Mouse (Mus musculus) embryonic facial prominence, embryonic 11.5 days (tissue): ENCODE data around the gene Ly6g6d. TPM values are rescaled to one million over a fixed set of nuclear protein-coding genes. Genes with fewer than 3 reads are reported as not detected.

ENCODE experiments used
- ATAC-seq: fragments of 200-750 bp; cut with Nextera tagmentation; replicated peaks from 2 replicates; pipeline ENCODE4 v1.8.0; 2017; ENCODE audit warnings: low read depth; ENCODE audit not compliant: insufficient number of reproducible peaks, low FRiP score, low TSS enrichment
- DNase-seq: peaks from one replicate; pipeline ENCODE4 v3.0.0-alpha.2; 2015; ENCODE audit warnings: low spot score
- H3K27ac ChIP-seq: fragments of 300-500 bp; sonication (generic); replicated peaks from 2 replicates; pipeline ENCODE4 v1.5.1; 2014; ENCODE audit warnings: mild to moderate bottlenecking, low read depth, low read length, control low read depth
- H3K27me3 ChIP-seq: fragments of 300-500 bp; sonication (generic); 2 replicates; pipeline ENCODE4 v1.6.1; 2014; ENCODE audit warnings: mild to moderate bottlenecking, low read length, moderate library complexity, mixed read lengths; ENCODE audit not compliant: control insufficient read depth, insufficient read depth
- H3K36me3 ChIP-seq: fragments of 300-500 bp; sonication (generic); replicated peaks from 2 replicates; pipeline ENCODE4 v1.6.1; 2014; ENCODE audit warnings: low read depth, mild to moderate bottlenecking, low read length, moderate library complexity, mixed read lengths; ENCODE audit not compliant: control insufficient read depth, insufficient read depth
- H3K4me1 ChIP-seq: fragments of 300-500 bp; sonication (generic); 2 replicates; pipeline ENCODE4 v1.6.1; 2014; ENCODE audit warnings: low read length, mixed read lengths; ENCODE audit not compliant: control insufficient read depth, insufficient read depth
- H3K4me2 ChIP-seq: fragments of 300-500 bp; sonication (generic); 2 replicates; pipeline ENCODE4 v1.6.1; 2014; ENCODE audit warnings: low read depth, mild to moderate bottlenecking, control low read depth, low read length, moderate library complexity
- H3K4me3 ChIP-seq: fragments of 300-500 bp; sonication (generic); 2 replicates; pipeline ENCODE4 v1.5.1; 2014; ENCODE audit warnings: low read depth, low read length, control low read depth
- H3K9ac ChIP-seq: fragments of 300-500 bp; sonication (generic); replicated peaks from 2 replicates; pipeline ENCODE4 v1.6.1; 2014; ENCODE audit warnings: mild to moderate bottlenecking, control low read depth, low read length
- H3K9me3 ChIP-seq: fragments of 300-500 bp; sonication (generic); replicated peaks from 2 replicates; pipeline ENCODE4 v1.6.1; 2016; ENCODE audit warnings: mild to moderate bottlenecking, low read length, inconsistent platforms, mixed read lengths; ENCODE audit not compliant: control insufficient read depth
- WGBS: fragments of 180-500 bp; shearing (Covaris S2); extraction: QIAGEN DNeasy Blood & Tissue Kit; methylation state at CpG from one replicate; pipeline ENCODE4 v1.1.7; 2014; 5-methylcytosine and 5-hydroxymethylcytosine counted together
- polyA plus RNA-seq: library from polyadenylated mRNA; unstranded; fragments of >200 nt; fragmentation: Nextera tagmentation; extraction: Ambion mirVana; gene quantifications from 2 replicates; pipeline ENCODE4 v1.2.1, GENCODE M21; 2014

Ly6g6d gene
- polyA plus RNA-seq, 1 experiment from 2014 or later, result not detected

GRCm38 (mm10) chr17:35094475-35095365 is 16.9 kb upstream of the Ly6g6d start:
- Histone ChIP-seq H3K9ac (no peak overlapping the region), H3K4me1 (peaks cover 3% of the 10 kb centered on the region), H3K4me3 (no peak overlapping the region), H3K27me3 (no peaks in the 10 kb centered on the region), H3K27ac (no peak overlapping the region), H3K4me2 (no peak overlapping the region), H3K9me3 (no peaks in the 10 kb centered on the region), H3K36me3 (peaks cover 7% of the 10 kb centered on the region)
- no peak for DNase-seq
- ATAC-seq, result no peak
- 93% methylated on average over 15 of the region's 15 CpGs for WGBS

- Histone ChIP-seq H3K9me3 (no peaks in the 10 kb centered on the region), H3K9ac (no peak overlapping the region), H3K4me1 (peaks cover 3% of the 10 kb centered on the region), H3K4me2 (no peak overlapping the region), H3K36me3 (peaks cover 5% of the 10 kb centered on the region), H3K27me3 (no peaks in the 10 kb centered on the region), H3K4me3 (no peak overlapping the region), H3K27ac (no peak overlapping the region)
- 88% methylated on average over 14 of the region's 14 CpGs for WGBS
- no peak for DNase-seq
- ATAC-seq, result no peak
Measured at GRCm38 (mm10) chr17:35092403-35093198, 14.7 kb upstream of the Ly6g6d start.

GRCm38 (mm10) chr17:35090166-35090932 is 12.5 kb upstream of the Ly6g6d start:
- Histone ChIP-seq H3K4me1 (peaks cover 3% of the 10 kb centered on the region), H3K27me3 (no peaks in the 10 kb centered on the region), H3K9ac (peak overlapping the region; percentile 88), H3K4me3 (peak overlapping the region; percentile 44), H3K36me3 (peaks cover 3% of the 10 kb centered on the region; the same call in 1 of the 2 replicates), H3K9me3 (no peaks in the 10 kb centered on the region), H3K27ac (no peak overlapping the region), H3K4me2 (peak overlapping the region; percentile 47)
- DNase-seq (no peak), ATAC-seq (no peak)
- 70% methylated on average over 8 of the region's 8 CpGs for WGBS

GRCm38 (mm10) chr17:35088825-35089644 is 11.2 kb upstream of the Ly6g6d start, which contains the start of gene Abhd16a:
TSS of gene Abhd16a (plus strand) at chr17:35089263.
- Histone ChIP-seq H3K36me3 (0 out of 2 replicates have a peak, but pooled peaks cover 3% of the 10 kb centered on the region), H3K27me3 (no peaks in the 10 kb centered on the region), H3K9me3 (no peaks in the 10 kb centered on the region), H3K27ac (peak within 1 kb of the TSS; percentile 87), H3K4me1 (peaks cover 3% of the 10 kb centered on the region), H3K9ac (peak within 1 kb of the TSS; percentile 88), H3K4me3 (peak within 1 kb of the TSS; percentile 44), H3K4me2 (peak within 1 kb of the TSS; percentile 47)
- WGBS, result 3% methylated on average over 63 of the region's 67 CpGs
- DNase-seq (peak; percentile 96), ATAC-seq (peak; percentile 96)

GRCm38 (mm10) chr17:35088151-35088550 is 10.3 kb upstream of the Ly6g6d start:
- DNase-seq, result no peak
- no peak overlapping the region for H3K9ac ChIP-seq

GRCm38 (mm10) chr17:35085208-35085865 is 7.5 kb upstream of the Ly6g6d start, which contains the start of gene Ly6g6f:
TSS of gene Ly6g6f (minus strand) at chr17:35085610.
- no peak for ATAC-seq
- DNase-seq, result no peak
- H3K4me1 ChIP-seq, result peaks cover 3% of the 10 kb centered on the region
- H3K27ac ChIP-seq, result no peak within 1 kb of the TSS
- H3K4me3 ChIP-seq, result no peak within 1 kb of the TSS
- no peaks in the 10 kb centered on the region for H3K27me3 ChIP-seq
- no peak within 1 kb of the TSS for H3K4me2 ChIP-seq
- 78% methylated on average over 7 of the region's 7 CpGs for WGBS
- no peaks in the 10 kb centered on the region for H3K36me3 ChIP-seq
- no peak within 1 kb of the TSS for H3K9ac ChIP-seq
- no peaks in the 10 kb centered on the region for H3K9me3 ChIP-seq

More at GRCm38 (mm10) chr17:35088151-35088550, 10.3 kb upstream of the Ly6g6d start:
- 51% methylated on average over 2 of the region's 2 CpGs for WGBS
- no peak overlapping the region for H3K27ac ChIP-seq
- no peak overlapping the region for H3K4me3 ChIP-seq
- ATAC-seq, result no peak
- H3K27me3 ChIP-seq, result no peaks in the 10 kb centered on the region
- 0 out of 2 replicates have a peak, but pooled peaks cover 3% of the 10 kb centered on the region for H3K36me3 ChIP-seq
- H3K4me2 ChIP-seq, result no peak overlapping the region
- H3K4me1 ChIP-seq, result peaks cover 3% of the 10 kb centered on the region
- no peaks in the 10 kb centered on the region for H3K9me3 ChIP-seq
